Mouse (Mus musculus) brain, embryonic 14.5 days (tissue): ENCODE results near the gene Rhno1.

Source experiments
- CTCF ChIP-seq: fragments of 200-500 bp; IDR thresholded peaks from 2 replicates; pipeline ENCODE4 v1.5.1; 2012; ENCODE audit warnings: inconsistent platforms, mild to moderate bottlenecking, moderate library complexity, borderline replicate concordance; ENCODE audit not compliant: insufficient read depth, insufficient read length; ENCODE audit errors: extremely low read depth
- POLR2A ChIP-seq: fragments of 200-500 bp; IDR thresholded peaks from 2 replicates; pipeline ENCODE4 v1.6.1; 2012; ENCODE audit warnings: mild to moderate bottlenecking, inconsistent platforms, borderline replicate concordance; ENCODE audit not compliant: poor library complexity, insufficient read depth, insufficient read length, severe bottlenecking; ENCODE audit errors: extremely low read depth

- TF ChIP-seq CTCF (peak; percentile 66; the same call in 1 of the 2 replicates), POLR2A (no peak)
Measured at GRCm38 (mm10) chr6:128334397-128335124, 28.1 kb downstream of the Rhno1 start.
